Comparison of ENCODE assay signal across 25 mouse cellular contexts in the genomic region with DNA sequence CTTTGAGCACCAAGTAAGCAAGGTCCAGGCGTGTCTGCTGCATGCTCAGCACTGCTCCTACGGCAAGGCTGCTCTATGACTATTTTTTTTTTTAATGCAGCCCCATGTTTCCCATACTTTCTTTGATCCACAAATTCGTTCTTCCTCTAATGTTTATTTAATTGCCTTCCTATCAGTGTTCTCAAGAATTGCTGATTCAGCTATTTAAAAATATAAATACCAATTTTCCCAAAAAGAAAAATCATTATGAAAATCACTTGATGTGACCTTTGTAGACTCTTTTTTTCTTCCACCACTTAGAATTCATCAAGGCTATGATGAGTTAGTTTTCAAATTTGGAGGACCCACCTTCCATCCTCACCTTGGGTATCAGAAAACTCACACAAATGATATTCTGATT.
DNase-seq lines count a peak whose midpoint lies in the region; ATAC-seq and TF ChIP-seq lines count a peak whose summit lies in the region.
"Had no signal": no experiment of that assay in that cellular context is flagged by ENCODE, and none has a peak within 500 bp of the region (broad histone marks: within the 10 kb centered on the region; RNA-seq: fewer than 3 reads in every experiment).

No protein-coding gene starts in this region.

- no peak for ATAC-seq in heart, embryonic 11.5 days (replicated peaks; ENCODE audit: insufficient number of reproducible peaks, low FRiP score, low TSS enrichment)
- ATAC-seq in midbrain, embryonic 16.5 days = no peak
- ATAC-seq in midbrain, embryonic 13.5 days = no peak
- ATAC-seq: activated CD4-positive, CD25-positive, alpha-beta regulatory T cell, adult 4 months; CD4-positive, CD25-positive, alpha-beta regulatory T cell, adult 4 months; Patski had no signal

- H3K9ac ChIP-seq in heart, embryonic 11.5 days (ENCODE audit: low read depth, low read length) = no peak overlapping the region
- no peak overlapping the region for H3K9ac ChIP-seq in midbrain, embryonic 16.5 days (ENCODE audit: low read depth, low read length)
- no peak overlapping the region for H3K9ac ChIP-seq in midbrain, embryonic 13.5 days (replicated peaks)
- H3K9ac ChIP-seq in CH12.LX (ENCODE audit: insufficient read depth, low read depth) (no peak overlapping the region), MEL (ENCODE audit: control insufficient read depth, low read depth, low read length, poor library complexity, severe bottlenecking) (no peak overlapping the region)
- H3K9ac ChIP-seq: embryonic facial prominence, embryonic 12.5 days; forebrain, embryonic 13.5 days; forebrain, embryonic 15.5 days; forebrain, postnatal 0 days had no signal

- no peaks in the 10 kb centered on the region for H3K36me3 ChIP-seq in heart, embryonic 10.5 days
- no peaks in the 10 kb centered on the region for H3K36me3 ChIP-seq in heart, embryonic 11.5 days (ENCODE audit: control insufficient read depth, insufficient read depth, low read length)
- no peaks in the 10 kb centered on the region for H3K36me3 ChIP-seq in midbrain, embryonic 16.5 days (ENCODE audit: control insufficient read depth, insufficient read depth, low read length)
- H3K36me3 ChIP-seq in midbrain, embryonic 13.5 days = no peaks in the 10 kb centered on the region
- H3K36me3 ChIP-seq in CH12.LX (replicated peaks in 1 of 2; ENCODE audit: control insufficient read depth in 1 of 2, insufficient read depth in 1 of 2, low read length in 1 of 2) (no peaks in the 10 kb centered on the region), MEL (ENCODE audit: control insufficient read depth in 1 of 2, insufficient read depth in 2 of 2, low read length in 2 of 2) (no peaks in the 10 kb centered on the region)
- H3K36me3 ChIP-seq: embryonic facial prominence, embryonic 10.5 days; embryonic facial prominence, embryonic 12.5 days; forebrain, embryonic 15.5 days; G1E had no signal

- H3K9me3 ChIP-seq in heart, embryonic 10.5 days = no peaks in the 10 kb centered on the region
- 0 out of 2 replicates have a peak, but pooled peaks cover 2% of the 10 kb centered on the region for H3K9me3 ChIP-seq in heart, embryonic 11.5 days (replicated peaks; ENCODE audit: control insufficient read depth, low read length)
- H3K9me3 ChIP-seq in midbrain, embryonic 16.5 days (replicated peaks; ENCODE audit: control insufficient read depth, low read length, poor library complexity, severe bottlenecking) = no peaks in the 10 kb centered on the region
- H3K9me3 ChIP-seq in midbrain, embryonic 13.5 days = no peaks in the 10 kb centered on the region
- H3K9me3 ChIP-seq in CH12.LX (replicated peaks; ENCODE audit: low read length) (peaks cover 7% of the 10 kb centered on the region), MEL (replicated peaks; ENCODE audit: insufficient read depth, low read length) (no peaks in the 10 kb centered on the region)
- H3K9me3 ChIP-seq: embryonic facial prominence, embryonic 10.5 days; embryonic facial prominence, embryonic 12.5 days; forebrain, embryonic 13.5 days; forebrain, embryonic 15.5 days; G1E had no signal

- TF ChIP-seq CTCF in CH12.LX (conservative IDR thresholded peaks at IDR 0.05 in 1 of 2, IDR thresholded peaks at IDR 0.05 in 1 of 2; ENCODE audit: low read depth in 2 of 2, low read length in 2 of 2) (no peak), MEL (IDR thresholded peaks at IDR 0.05 in 2 of 3, conservative IDR thresholded peaks at IDR 0.05 in 1 of 3; ENCODE audit: control insufficient read depth in 1 of 3, insufficient read depth in 1 of 3, low read depth in 2 of 3, low read length in 3 of 3, poor library complexity in 1 of 3, severe bottlenecking in 1 of 3) (no peak)

- TF ChIP-seq POLR2A in CH12.LX (IDR thresholded peaks at IDR 0.05; ENCODE audit: low read depth, low read length) (no peak), MEL (IDR thresholded peaks at IDR 0.05; ENCODE audit: control insufficient read depth in 1 of 2, insufficient read depth in 1 of 2, low read depth in 1 of 2, low read length in 2 of 2, poor library complexity in 1 of 2) (no peak)

- DNase-seq in heart, embryonic 10.5 days (ENCODE audit: low spot score) = peak; percentile 22
- DNase-seq in CH12.LX (ENCODE audit: extremely low read depth) (no peak), MEL (ENCODE audit: low read depth, low spot score) (no peak)
- no peak for DNase-seq in Muller cell, postnatal 12 days (ENCODE audit: inconsistent ontology term)
- DNase-seq: adrenal gland, adult 8-10 months; adrenal gland, postnatal 14 days; adrenal gland, postnatal 36 days; B cell, adult 2 months; cerebellum, adult 11-12 months; cerebellum, adult 2 months; cerebellum, adult 9-10 months; cerebellum, postnatal 10 days; cerebellum, postnatal 25 days; forebrain, postnatal 0 days had no signal

- no peak overlapping the region for H3K4me2 ChIP-seq in heart, embryonic 11.5 days
- H3K4me2 ChIP-seq in midbrain, embryonic 16.5 days (ENCODE audit: low read length) = no peak overlapping the region
- no peak overlapping the region for H3K4me2 ChIP-seq in midbrain, embryonic 13.5 days (replicated peaks)
- H3K4me2 ChIP-seq in CH12.LX (ENCODE audit: insufficient read depth, low read depth, poor library complexity, severe bottlenecking) = no peak overlapping the region
- H3K4me2 ChIP-seq: embryonic facial prominence, embryonic 12.5 days; forebrain, embryonic 15.5 days had no signal

- H3K79me2 ChIP-seq in CH12.LX (replicated peaks; ENCODE audit: control insufficient read depth, extremely low read depth, insufficient read depth, poor library complexity, severe bottlenecking) (no peaks in the 10 kb centered on the region), MEL (ENCODE audit: control insufficient read depth, insufficient read depth, low read length, poor library complexity) (no peaks in the 10 kb centered on the region)

- 87% methylated on average over 3 of the region's 3 CpGs for WGBS in heart, embryonic 10.5 days
- WGBS in heart, embryonic 11.5 days (ENCODE audit: insufficient replicate concordance) = 67% methylated on average over 3 of the region's 3 CpGs
- WGBS in midbrain, embryonic 16.5 days = 82% methylated on average over 3 of the region's 3 CpGs
- 89% methylated on average over 3 of the region's 3 CpGs for WGBS in midbrain, embryonic 13.5 days

- TF ChIP-seq RAD21 in CH12.LX (IDR thresholded peaks at IDR 0.05; ENCODE audit: low read depth, low read length) = no peak
- no peak for TF ChIP-seq RAD21 in MEL (IDR thresholded peaks at IDR 0.05; ENCODE audit: low read depth, low read length)

- TF ChIP-seq EP300 in CH12.LX (IDR thresholded peaks at IDR 0.05; ENCODE audit: low read length) (no peak), MEL (IDR thresholded peaks at IDR 0.05; ENCODE audit: low read depth in 1 of 2, low read length in 2 of 2) (no peak)

- no peak overlapping the region for H3K4me3 ChIP-seq in heart, embryonic 10.5 days
- H3K4me3 ChIP-seq in heart, embryonic 11.5 days (ENCODE audit: low read depth, low read length) = no peak overlapping the region
- no peak overlapping the region for H3K4me3 ChIP-seq in midbrain, embryonic 16.5 days (ENCODE audit: low read depth, low read length)
- H3K4me3 ChIP-seq in midbrain, embryonic 13.5 days (replicated peaks) = no peak overlapping the region
- H3K4me3 ChIP-seq in CH12.LX (replicated peaks in 1 of 3; ENCODE audit: low read depth in 2 of 3, low read length in 2 of 3, poor library complexity in 1 of 3) (no peak overlapping the region), MEL (ENCODE audit: control insufficient read depth in 1 of 2, insufficient read depth in 1 of 2, low read depth in 2 of 2, low read length in 2 of 2) (no peak overlapping the region)
- H3K4me3 ChIP-seq: embryonic facial prominence, embryonic 10.5 days; embryonic facial prominence, embryonic 12.5 days; forebrain, embryonic 13.5 days; forebrain, embryonic 15.5 days had no signal

- H3K27ac ChIP-seq in heart, embryonic 10.5 days = no peak overlapping the region
- H3K27ac ChIP-seq in heart, embryonic 11.5 days (ENCODE audit: low read depth, low read length) = no peak overlapping the region
- H3K27ac ChIP-seq in midbrain, embryonic 16.5 days (ENCODE audit: low read length) = peak overlapping the region; percentile 93
- H3K27ac ChIP-seq in midbrain, embryonic 13.5 days = no peak overlapping the region
- H3K27ac ChIP-seq in CH12.LX (ENCODE audit: insufficient read depth, low read depth) (no peak overlapping the region), MEL (ENCODE audit: control insufficient read depth, low read depth, low read length) (no peak overlapping the region)
- H3K27ac ChIP-seq: embryonic facial prominence, embryonic 12.5 days had no signal

- in situ Hi-C loops in CH12.LX (cut with MboI; ENCODE audit: low pct_ligation_motif_present, low pct_unique_long_range_greater_than_20kb, low sequenced_read_pairs) = no loop called here

- H3K4me1 ChIP-seq in heart, embryonic 10.5 days = no peaks in the 10 kb centered on the region
- H3K4me1 ChIP-seq in heart, embryonic 11.5 days (ENCODE audit: control insufficient read depth, insufficient read depth, low read length) = no peaks in the 10 kb centered on the region
- peaks cover 14% of the 10 kb centered on the region for H3K4me1 ChIP-seq in midbrain, embryonic 16.5 days (ENCODE audit: control insufficient read depth, insufficient read depth, low read length)
- peaks cover 21% of the 10 kb centered on the region for H3K4me1 ChIP-seq in midbrain, embryonic 13.5 days (replicated peaks)
- H3K4me1 ChIP-seq in CH12.LX (ENCODE audit: control insufficient read depth in 1 of 2, insufficient read depth in 2 of 2) (peaks cover 0 to 13% of the 10 kb centered on the region in 2 experiments; a peak in 3 of 4 replicates), MEL (ENCODE audit: control insufficient read depth in 1 of 2, insufficient read depth in 2 of 2, low read length in 2 of 2) (no peaks in the 10 kb centered on the region)

- H3K27me3 ChIP-seq in heart, embryonic 10.5 days (ENCODE audit: insufficient read depth, poor library complexity, severe bottlenecking) = no peaks in the 10 kb centered on the region
- no peaks in the 10 kb centered on the region for H3K27me3 ChIP-seq in heart, embryonic 11.5 days (ENCODE audit: control insufficient read depth, insufficient read depth, low read length)
- no peaks in the 10 kb centered on the region for H3K27me3 ChIP-seq in midbrain, embryonic 16.5 days (ENCODE audit: control insufficient read depth, insufficient read depth, low read depth, low read length)
- no peaks in the 10 kb centered on the region for H3K27me3 ChIP-seq in midbrain, embryonic 13.5 days
- H3K27me3 ChIP-seq in CH12.LX (replicated peaks) (no peaks in the 10 kb centered on the region), MEL (ENCODE audit: control insufficient read depth in 1 of 2, insufficient read depth in 2 of 2, low read length in 2 of 2) (no peaks in the 10 kb centered on the region)
- H3K27me3 ChIP-seq: embryonic facial prominence, embryonic 12.5 days; forebrain, embryonic 13.5 days; forebrain, embryonic 15.5 days; Patski had no signal

- dilution Hi-C loops in CH12.LX (cut with MboI; ENCODE audit: extremely low pct_ligation_motif_present, extremely low pct_unique_long_range_greater_than_20kb, low sequenced_read_pairs) = no loop called here

TF ChIP-seq in CH12.LX, 34 proteins besides CTCF, POLR2A, EP300 and RAD21:
- TF ChIP-seq MAFK (IDR thresholded peaks at IDR 0.05; ENCODE audit: insufficient replicate concordance, low read length) = peak; percentile 90
- no peak for TF ChIP-seq USF1 (IDR thresholded peaks at IDR 0.05; ENCODE audit: low read depth, low read length)

TF ChIP-seq in MEL, 35 proteins besides CTCF, POLR2A, EP300 and RAD21 (continues in another document):
- TF ChIP-seq MAX (IDR thresholded peaks at IDR 0.05; ENCODE audit: low read length) = no peak
